Mouse (Mus musculus): ENCODE measurements around the gene Gm5136.

DNA sequence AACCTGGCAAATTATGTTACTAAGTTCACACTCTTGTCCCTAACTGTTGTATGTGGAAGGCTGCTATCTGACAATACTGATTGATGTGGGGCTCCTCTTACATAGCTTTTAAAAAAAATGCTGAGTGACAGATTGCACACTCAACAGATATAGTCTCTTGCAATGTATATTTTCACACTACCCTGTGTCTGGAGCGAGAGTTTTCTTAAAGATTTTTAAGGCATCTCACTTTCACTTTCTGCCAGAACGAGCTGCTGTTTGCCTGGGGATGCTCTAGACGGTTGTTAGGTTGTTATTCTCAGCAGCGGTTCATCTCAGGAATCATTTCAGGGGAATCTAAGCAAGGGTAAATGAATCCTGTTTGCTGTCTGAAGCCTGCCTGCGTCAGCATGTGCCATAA, 2.9 kb downstream of the Gm5136 start:
- no peak for TF ChIP-seq CTCF (IDR thresholded peaks at IDR 0.05; ENCODE audit: low read depth)
- TF ChIP-seq EP300 (IDR thresholded peaks at IDR 0.05; ENCODE audit: low read depth): no peak

Data from liver, postnatal 0 days (tissue).